15 mouse cellular contexts compared by ENCODE assay signal in genomic region chr1:133977260-133977659, GRCm38 (mm10). TPM values are rescaled to one million over a fixed set of nuclear protein-coding genes. Genes with fewer than 3 reads are reported as not detected.
A peak's percentile ranks its signal among the peaks of the same experiment; 100 is the strongest.
DNase-seq lines count a peak whose midpoint lies in the region.
"Had no signal": no experiment of that assay in that cellular context is flagged by ENCODE, and none has a peak within 500 bp of the region (broad histone marks: within the 10 kb centered on the region; RNA-seq: fewer than 3 reads in every experiment).

No protein-coding gene starts in this region.

- no peaks in the 10 kb centered on the region for H3K9me3 ChIP-seq in heart, embryonic 10.5 days
- H3K9me3 ChIP-seq: embryonic facial prominence, embryonic 12.5 days; limb, embryonic 13.5 days; midbrain, embryonic 15.5 days had no signal

- peak; percentile 97 for DNase-seq in heart, adult 11 months
- DNase-seq in heart, embryonic 10.5 days (ENCODE audit: low spot score): no peak
- DNase-seq in NIH3T3 (ENCODE audit: low read depth): peak; percentile 77
- peak; percentile 90 for DNase-seq in cerebellum, adult 9-11 months
- peak; percentile 55 to 60 for DNase-seq in heart, postnatal 14 days
- no peak for DNase-seq in frontal cortex, postnatal 25 days (ENCODE audit: low spot score in 2 of 2)
- DNase-seq in spleen, postnatal 4 days (ENCODE audit: low spot score in 2 of 2): no peak
- no peak for DNase-seq in right cerebral cortex, postnatal 36 days (ENCODE audit: low spot score in 2 of 2)
- DNase-seq: thymus, postnatal 25 days had no signal

- intact Hi-C loops in heart, postnatal 14 days (cut with DNase I): no loop called here

- H3K36me3 ChIP-seq in heart, embryonic 10.5 days: no peaks in the 10 kb centered on the region
- H3K36me3 ChIP-seq: embryonic facial prominence, embryonic 12.5 days; limb, embryonic 13.5 days; midbrain, embryonic 15.5 days had no signal

- H3K4me3 ChIP-seq in heart, embryonic 10.5 days: no peak overlapping the region
- H3K4me3 ChIP-seq: embryonic facial prominence, embryonic 12.5 days; limb, embryonic 13.5 days; midbrain, embryonic 15.5 days had no signal

- H3K4me1 ChIP-seq in heart, embryonic 10.5 days: peaks cover 13% of the 10 kb centered on the region

- 86% methylated on average over 7 of the region's 7 CpGs for WGBS in heart, embryonic 10.5 days

- no peaks in the 10 kb centered on the region for H3K27me3 ChIP-seq in heart, embryonic 10.5 days (ENCODE audit: insufficient read depth, poor library complexity, severe bottlenecking)
- H3K27me3 ChIP-seq: embryonic facial prominence, embryonic 12.5 days; limb, embryonic 13.5 days; midbrain, embryonic 15.5 days had no signal

- no peak overlapping the region for H3K27ac ChIP-seq in heart, embryonic 10.5 days
- H3K27ac ChIP-seq: embryonic facial prominence, embryonic 12.5 days; kidney, postnatal 0 days; midbrain, embryonic 15.5 days had no signal

RNA-seq across cellular contexts. Expression of gene Prelp, which starts 56.0 kb away (rescaled TPM):
- polyA plus RNA-seq in heart, embryonic 10.5 days (2016; fragmentation: Nextera tagmentation; extraction: Ambion mirVana): 0.16 and 0.31 TPM in 2 replicates
- total RNA-seq in heart, postnatal 14 days (2021): 10 to 100 TPM; 25.0 to 29.5 TPM
- total RNA-seq: CH12.LX; hematopoietic stem cell, adult 5-6 weeks had no signal

RNA-seq across cellular contexts. Expression of gene Fmod, which starts 59.8 kb away (rescaled TPM):
- 9.5 and 11.2 TPM in 2 replicates for polyA plus RNA-seq in heart, embryonic 10.5 days (2016; fragmentation: Nextera tagmentation; extraction: Ambion mirVana)
- 10 to 100 TPM; 13.5 to 17.4 TPM for total RNA-seq in heart, postnatal 14 days (2021)
- total RNA-seq: CH12.LX; hematopoietic stem cell, adult 5-6 weeks had no signal

Comparison
In these comparisons a context has a peak if more than half of its experiments do, and no peak if none do; other contexts are left out.
1. DNase-seq: peak in heart, adult 11 months (single experiment), NIH3T3 (single experiment), cerebellum, adult 9-11 months (single experiment) and heart, postnatal 14 days (2 of 2); none in heart, embryonic 10.5 days (single experiment), frontal cortex, postnatal 25 days (0 of 2), spleen, postnatal 4 days (0 of 2) and right cerebral cortex, postnatal 36 days (0 of 2).